In the genomic region with DNA sequence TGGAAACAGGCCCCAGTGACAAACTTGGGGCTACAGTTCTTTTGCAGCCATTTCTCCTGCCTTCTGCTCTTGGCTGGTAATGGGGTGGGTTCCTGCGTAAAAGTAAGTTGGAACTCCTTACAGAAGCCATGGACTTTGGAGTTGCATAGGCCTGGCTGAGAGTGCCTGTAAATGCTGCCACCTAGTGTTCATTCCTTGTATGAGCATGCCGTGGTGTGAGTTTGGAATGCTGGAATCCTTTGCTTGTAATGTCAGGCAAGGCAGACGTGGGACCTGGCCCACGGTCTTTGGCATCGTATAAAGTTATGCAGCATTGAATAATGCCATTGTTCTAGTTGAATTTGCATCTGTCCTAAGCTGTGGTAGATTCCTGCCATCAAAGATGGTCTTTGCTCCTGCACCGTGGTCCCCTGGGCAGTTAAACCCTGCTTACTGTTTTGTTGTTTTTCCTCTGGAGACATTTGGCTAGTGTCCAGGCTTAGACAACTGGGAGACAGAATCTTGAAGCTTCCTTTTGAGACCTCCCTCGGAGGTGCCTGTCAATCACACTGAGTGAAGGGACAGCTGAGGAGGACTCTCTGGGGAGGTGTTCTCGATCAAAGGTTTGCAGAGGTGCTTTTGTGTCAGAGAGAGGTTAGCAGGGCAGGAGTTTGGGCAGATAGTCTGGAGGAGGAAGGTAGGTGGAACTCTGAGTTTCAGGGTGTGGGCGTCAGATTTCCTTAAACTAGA, we compare ENCODE assay signal across 8 mouse cellular contexts. TPM values are rescaled to one million over a fixed set of nuclear protein-coding genes. Genes with fewer than 3 reads are reported as not detected.
DNase-seq lines count a peak whose midpoint lies in the region; ATAC-seq lines count a peak whose summit lies in the region.

No protein-coding gene starts in this region.

- peak; percentile 73 for ATAC-seq in intestine, embryonic 15.5 days
- ATAC-seq in midbrain, embryonic 11.5 days (ENCODE audit: low FRiP score): peak; percentile 33

- intact Hi-C loops in left cerebral cortex, postnatal 10 days (cut with DNase I): loop anchor here (10.0 kb wide), 1 partner anchor 330 kb away; no protein-coding TSS in a partner anchor

- H3K4me2 ChIP-seq in intestine, embryonic 15.5 days (replicated peaks): no peak overlapping the region
- no peak overlapping the region for H3K4me2 ChIP-seq in midbrain, embryonic 11.5 days

- no peaks in the 10 kb centered on the region for H3K9me3 ChIP-seq in intestine, embryonic 15.5 days
- H3K9me3 ChIP-seq in midbrain, embryonic 11.5 days (ENCODE audit: control insufficient read depth, low read length): no peaks in the 10 kb centered on the region

- DNase-seq in 416B (ENCODE audit: low read depth) (peak; percentile 68), WW6 (ENCODE audit: low read depth, low spot score) (peak; percentile 67)
- DNase-seq in cerebellum, postnatal 25 days: peak; percentile 70 to 79
- DNase-seq in frontal cortex, postnatal 25 days (ENCODE audit: low spot score in 2 of 2): peak; percentile 51 to 71
- peak; percentile 74 to 75 for DNase-seq in left cerebral cortex, postnatal 10 days (ENCODE audit: extremely low spot score in 1 of 2, low spot score in 2 of 2)
- peak; percentile 95 for DNase-seq in midbrain, embryonic 11.5 days (ENCODE audit: low spot score, missing footprints)
- DNase-seq in spleen, postnatal 36 days (ENCODE audit: low spot score in 2 of 2): peak; percentile 28 to 31

- no peaks in the 10 kb centered on the region for H3K36me3 ChIP-seq in intestine, embryonic 15.5 days
- H3K36me3 ChIP-seq in midbrain, embryonic 11.5 days (ENCODE audit: control insufficient read depth, insufficient read depth, low read length): no peaks in the 10 kb centered on the region

- 29% methylated on average over 9 of the region's 9 CpGs for WGBS in intestine, embryonic 15.5 days
- WGBS in midbrain, embryonic 11.5 days: 27% methylated on average over 9 of the region's 9 CpGs

- H3K4me1 ChIP-seq in intestine, embryonic 15.5 days (replicated peaks): peaks cover 10% of the 10 kb centered on the region
- H3K4me1 ChIP-seq in midbrain, embryonic 11.5 days (ENCODE audit: control insufficient read depth, insufficient read depth, low read length): no peaks in the 10 kb centered on the region

- H3K4me3 ChIP-seq in intestine, embryonic 15.5 days (replicated peaks): no peak overlapping the region
- no peak overlapping the region for H3K4me3 ChIP-seq in midbrain, embryonic 11.5 days (ENCODE audit: low read depth, low read length)

- peaks cover 4% of the 10 kb centered on the region; the same call in 1 of the 2 replicates for H3K27me3 ChIP-seq in intestine, embryonic 15.5 days (replicated peaks)
- no peaks in the 10 kb centered on the region for H3K27me3 ChIP-seq in midbrain, embryonic 11.5 days (ENCODE audit: control insufficient read depth, insufficient read depth, low read length)

- H3K9ac ChIP-seq in intestine, embryonic 15.5 days: no peak overlapping the region
- H3K9ac ChIP-seq in midbrain, embryonic 11.5 days (ENCODE audit: low read length): no peak overlapping the region

- H3K27ac ChIP-seq in intestine, embryonic 15.5 days: no peak overlapping the region
- H3K27ac ChIP-seq in midbrain, embryonic 11.5 days (ENCODE audit: low read depth, low read length): no peak overlapping the region

RNA-seq across cellular contexts. Expression of a gene that starts 58.1 kb away (rescaled TPM):
- polyA plus RNA-seq in intestine, embryonic 15.5 days (2015; fragmentation: Nextera tagmentation; extraction: Ambion mirVana): 12.0 and 12.7 TPM in 2 replicates
- total RNA-seq in left cerebral cortex, postnatal 10 days (2021): 10 to 100 TPM; 23.4 to 28.2 TPM
- 13.9 and 15.8 TPM in 2 replicates for polyA plus RNA-seq in midbrain, embryonic 11.5 days (2014; fragmentation: Nextera tagmentation; extraction: Ambion mirVana)

Comparison
In these comparisons a context has a peak if more than half of its experiments do, and no peak if none do; other contexts are left out.
1. DNase-seq: peak in every context shown above with its lines; median percentile 95 in midbrain, embryonic 11.5 days; 74 in cerebellum, postnatal 25 days; 74 in left cerebral cortex, postnatal 10 days; 68 in 416B; 67 in WW6; 61 in frontal cortex, postnatal 25 days; 30 in spleen, postnatal 36 days.